Mouse (Mus musculus) left cerebral cortex, postnatal 14 days (tissue): ENCODE data around the gene Chd3. TPM values are rescaled to one million over a fixed set of nuclear protein-coding genes. Genes with fewer than 3 reads are reported as not detected.

Experiments used
- DNase-seq, 2 experiments: peaks; one replicate each; pipeline ENCODE4 v3.0.0; 2021 to 2022; ENCODE audit warnings: low spot score in 2 of 2, mixed read lengths in 1 of 2
- intact Hi-C: fragments of 180-260 bp; cut with DNase I; formaldehyde crosslinking; loops from one replicate; pipeline ENCODE4 v1.15.1; 2025
- long read RNA-seq, 2 experiments: library from polyadenylated mRNA; stranded (forward); transcript quantifications; one replicate each; pipeline ENCODE4 v2.0.0; 2021
- total RNA-seq, 2 experiments: library from RNA; stranded (reverse); gene quantifications; 2 replicates each; pipeline ENCODE4 v1.2.3; 2021

Gene Chd3
- 100 to 1,000 TPM; 531 to 563 TPM for total RNA-seq
- long read RNA-seq, experiment 1, full-length matches to known transcripts: 29 of 170 reads
- long read RNA-seq, experiment 1, partial matches to known transcripts: 74 of 170 reads
- long read RNA-seq, experiment 1, other reads (novel, unspliced or antisense): 67 of 170 reads
- long read RNA-seq, experiment 2, full-length matches to known transcripts: 18 of 131 reads
- long read RNA-seq, experiment 2, partial matches to known transcripts: 71 of 131 reads
- long read RNA-seq, experiment 2, other reads (novel, unspliced or antisense): 42 of 131 reads

DNA sequence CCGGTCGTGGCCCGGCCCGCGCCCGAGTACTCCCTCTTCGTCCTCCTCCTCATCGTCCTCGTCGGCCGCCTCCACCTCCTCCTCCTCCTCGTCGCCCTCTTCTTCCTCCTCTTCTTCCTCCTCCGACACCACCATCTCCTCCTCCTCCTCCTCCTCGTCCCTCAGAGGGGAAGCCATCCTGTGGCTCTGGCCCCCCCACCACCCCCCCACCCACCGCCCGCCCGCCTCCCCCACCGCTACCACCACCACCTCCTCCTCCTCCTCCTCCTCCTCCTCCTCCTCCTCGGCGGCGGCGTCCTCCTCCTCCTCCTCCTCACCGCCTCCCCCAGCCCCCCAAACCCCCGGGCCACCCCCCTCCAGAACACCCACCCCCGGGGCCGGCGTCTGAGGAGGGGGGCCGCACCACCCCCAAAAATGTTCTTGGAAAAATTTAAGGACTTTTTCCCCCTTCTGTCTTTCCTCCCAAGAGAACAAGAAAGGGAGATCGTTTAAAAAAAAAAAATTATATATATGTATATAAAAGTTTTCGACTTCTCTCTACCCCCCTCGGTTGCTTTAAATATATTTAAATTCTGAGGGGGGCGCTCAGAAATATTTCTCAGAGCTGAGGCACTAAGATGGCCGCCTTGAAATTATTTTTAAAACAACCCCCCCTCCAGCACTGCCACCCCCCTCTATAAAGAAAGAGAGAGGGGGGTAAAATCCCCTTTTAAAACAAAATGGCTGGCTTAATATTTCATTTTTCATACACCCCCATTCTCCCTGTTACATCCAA is at the start of gene Chd3:
Gene Chd3 (minus strand): TSS at position 192 of the 775 bp plus-strand sequence.
- intact Hi-C loops: loop anchor here (5.0 kb wide), 2 partner anchors 42 to 247 kb away; partner anchors contain the start of genes 9130213A22Rik, Hes7 and Kcnab3
- DNase-seq: no peak

DNA sequence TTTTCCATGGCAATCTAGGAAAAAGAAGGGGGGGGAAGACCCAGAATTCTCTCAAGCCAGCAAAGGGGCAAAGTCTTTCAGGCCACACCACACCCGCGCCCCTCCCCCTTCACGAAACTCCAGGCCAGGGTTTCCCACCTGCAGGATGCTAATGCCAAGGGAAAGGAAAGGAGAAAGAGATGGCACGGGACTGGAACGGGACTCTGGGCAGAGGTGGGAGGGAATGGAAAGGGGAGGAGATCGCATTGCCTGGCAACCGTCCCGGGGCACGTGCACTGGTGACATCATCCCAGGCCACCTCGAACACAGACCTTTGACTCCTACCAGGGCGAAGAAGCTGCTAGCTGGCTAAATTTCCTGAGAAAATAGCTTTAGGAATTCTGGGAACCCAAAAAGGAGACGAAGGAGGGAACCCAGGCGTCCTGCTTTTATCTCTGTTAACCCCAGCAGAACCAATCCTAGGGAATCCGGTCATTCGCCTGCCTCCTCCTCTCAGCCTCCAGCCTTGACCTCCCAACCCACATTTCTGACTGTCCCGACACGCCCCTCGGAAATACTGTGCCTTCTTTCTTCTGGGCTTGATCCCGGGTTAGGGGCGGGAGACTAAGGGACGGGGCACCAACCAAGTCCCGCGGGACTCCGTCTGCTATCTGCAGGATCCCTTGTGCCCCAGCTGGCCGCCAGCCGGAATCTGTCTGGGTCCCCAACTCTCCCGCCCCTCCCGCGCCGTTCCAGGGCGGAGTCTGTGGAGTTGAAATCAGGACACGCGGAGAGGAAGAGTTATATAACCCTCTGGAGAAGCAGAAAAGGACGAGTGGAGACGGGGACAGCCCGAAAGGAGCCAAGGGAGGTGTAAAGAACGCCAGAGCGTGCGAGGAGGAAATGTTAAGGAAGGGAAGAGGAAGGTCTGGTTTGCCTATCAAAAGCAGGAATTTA is 48.5 kb upstream of the Chd3 start:
- intact Hi-C loops: loop anchor here (5.0 kb wide), 1 partner anchor 320 kb away; the partner anchor contains the start of gene Per1
- peak; percentile 92 to 97 for DNase-seq

DNA sequence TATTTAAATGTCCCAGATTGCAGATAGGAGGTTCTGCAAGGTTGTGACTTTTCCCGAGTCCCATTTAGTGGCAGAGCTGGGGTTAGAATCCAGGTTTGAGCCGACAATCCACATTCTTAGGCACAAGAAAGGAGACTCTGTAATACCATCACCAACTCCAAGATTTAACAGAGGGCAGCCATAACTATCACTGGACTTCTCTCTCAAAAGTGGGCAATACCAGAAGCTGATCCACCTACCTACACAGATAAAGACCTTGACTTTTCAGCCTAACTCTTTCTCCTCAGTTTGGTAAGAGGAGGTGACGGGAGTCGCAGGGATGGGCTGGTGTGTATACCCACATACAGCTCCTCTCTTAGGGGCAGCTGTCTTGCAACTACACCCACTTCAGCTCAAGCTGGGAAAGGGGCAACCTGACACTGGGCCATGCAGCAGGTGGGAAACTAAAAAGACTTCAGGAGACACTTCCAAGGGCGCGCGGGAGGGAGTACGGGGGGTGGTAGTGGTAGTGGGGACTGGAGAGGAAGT is 47.8 kb upstream of the Chd3 start:
- no peak for DNase-seq
- intact Hi-C loops: loop anchor here (5.0 kb wide), 1 partner anchor 320 kb away; the partner anchor contains the start of gene Per1

DNA sequence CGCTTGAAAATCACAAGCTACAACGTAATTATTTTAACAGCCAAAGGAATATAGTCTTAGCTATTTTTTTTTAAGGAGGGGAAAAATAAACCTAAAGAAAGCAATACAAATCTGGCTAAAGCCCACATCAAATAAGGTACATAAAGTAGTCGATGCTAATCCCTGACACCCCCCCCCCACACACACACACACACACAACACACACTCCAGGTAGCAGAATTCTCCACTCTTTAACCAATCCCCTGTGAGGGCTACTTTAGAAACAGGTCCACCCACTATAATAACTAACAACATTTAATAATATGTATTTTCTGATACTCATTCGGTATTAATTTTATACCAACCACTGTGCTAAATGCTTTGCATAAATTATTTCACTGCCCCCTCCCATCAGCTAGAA is 47.3 kb upstream of the Chd3 start:
- intact Hi-C loops: loop anchor here (5.0 kb wide), 1 partner anchor 319 kb away; the partner anchor contains the start of gene Per1
- no peak for DNase-seq

DNA sequence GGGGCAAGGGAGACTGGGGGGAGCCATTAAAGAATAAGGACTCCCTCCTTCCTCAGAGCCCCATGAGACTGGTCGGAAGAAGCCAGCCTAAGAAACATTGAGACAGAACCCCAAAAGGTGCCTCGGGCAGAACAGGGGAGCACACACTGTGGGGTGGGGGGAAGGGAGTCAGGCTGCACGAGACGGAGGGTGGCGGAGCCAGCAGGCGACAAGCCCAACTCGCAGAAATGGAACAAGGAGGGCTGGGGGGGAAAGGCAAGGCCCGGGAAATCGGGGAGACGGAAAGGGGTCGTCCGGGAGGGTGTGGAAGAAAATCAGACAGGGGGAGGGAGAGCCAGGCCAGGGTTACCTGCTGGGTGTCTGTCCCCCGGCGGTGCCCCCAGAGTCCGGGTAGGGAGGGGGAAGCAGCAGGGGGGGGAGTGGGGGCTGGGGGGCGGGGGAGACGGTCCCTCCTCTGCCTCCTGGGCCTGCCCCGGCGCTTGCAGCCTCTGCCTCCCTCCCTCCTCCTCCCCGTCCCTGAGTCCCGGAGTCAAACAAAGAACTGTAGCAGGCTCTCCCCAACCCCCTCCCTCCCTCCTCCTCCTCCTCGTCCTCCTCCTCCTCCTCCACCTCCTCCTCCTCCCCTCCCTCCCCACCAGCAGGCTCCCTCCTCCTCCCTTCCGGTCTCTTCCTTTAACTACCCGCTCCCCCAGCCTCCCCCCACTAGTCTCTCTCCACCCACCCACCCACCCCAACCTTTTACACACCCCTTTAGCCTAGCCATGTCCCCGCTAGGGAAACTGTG is 46.7 kb upstream of the Chd3 start:
- intact Hi-C loops: loop anchor here (5.0 kb wide), 1 partner anchor 319 kb away; the partner anchor contains the start of gene Per1

DNA sequence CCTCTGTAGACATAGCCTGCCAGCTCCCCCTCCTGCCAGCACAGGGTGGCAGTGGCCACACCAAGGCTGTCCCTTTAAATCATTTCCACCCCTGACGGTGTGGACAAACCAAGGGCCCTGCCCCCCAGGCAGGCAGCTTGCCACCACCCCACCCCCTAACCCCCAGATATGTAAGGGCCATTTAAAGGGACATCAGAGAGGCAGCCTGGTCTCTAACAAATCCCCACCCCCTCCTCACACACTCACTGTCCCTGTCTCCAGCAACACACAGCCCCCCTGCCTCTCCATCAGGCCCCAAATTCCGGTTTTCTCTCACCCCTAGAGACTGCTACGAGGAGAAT is 46.1 kb upstream of the Chd3 start:
- peak in 1 of 2 experiments; percentile 74 for DNase-seq

More for the DNA sequence above, 46.7 kb upstream of the Chd3 start:
- peak in 1 of 2 experiments; percentile 66 for DNase-seq

DNA sequence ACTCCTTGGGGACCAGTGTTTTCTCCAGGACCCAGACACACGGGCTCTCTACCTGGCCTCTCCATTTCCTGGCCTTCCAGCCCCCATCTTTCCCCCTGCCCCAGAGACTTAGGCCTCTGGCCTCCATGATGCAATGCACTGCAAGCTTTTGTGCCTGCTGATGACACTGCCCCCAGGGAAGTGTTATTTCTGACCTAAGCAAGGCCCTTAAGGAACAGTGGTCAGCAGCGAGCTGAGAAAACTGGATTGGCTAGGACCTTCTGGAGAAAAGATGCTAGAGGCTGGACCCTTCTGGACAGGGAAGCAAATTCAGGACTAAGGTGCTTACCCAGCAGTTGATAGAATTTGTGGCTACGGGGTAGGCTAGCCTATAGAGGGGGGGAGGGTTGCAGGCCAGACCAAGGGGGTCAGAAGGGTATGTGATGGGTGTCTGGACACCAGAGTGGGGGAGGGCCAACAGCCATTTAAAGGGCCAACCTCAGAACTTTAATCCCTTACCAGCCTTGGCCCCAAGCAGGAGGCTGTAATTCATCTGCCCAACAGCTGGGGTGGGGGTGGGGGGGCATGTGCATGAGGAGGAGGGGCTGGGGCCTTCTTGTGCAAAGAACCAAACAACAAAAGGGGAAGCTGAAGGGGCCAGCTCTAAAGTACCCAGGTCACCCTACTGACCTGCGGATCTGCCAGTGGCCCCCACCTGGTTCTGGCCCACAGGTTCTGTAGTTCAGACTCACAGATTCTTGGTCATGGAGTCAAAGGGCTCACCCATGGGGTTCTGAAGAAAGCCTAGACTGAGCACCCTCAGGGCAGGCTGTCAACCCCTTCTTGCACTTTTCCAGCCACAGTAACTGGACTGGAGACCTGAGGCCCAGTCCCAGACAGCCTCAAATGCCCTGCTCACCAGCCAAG is 45.5 kb upstream of the Chd3 start:
- no peak for DNase-seq
- intact Hi-C loops: loop anchor here (5.0 kb wide), 1 partner anchor 317 kb away; the partner anchor contains the start of gene Per1

More for the DNA sequence above, 46.1 kb upstream of the Chd3 start:
- intact Hi-C loops: loop anchor here (5.0 kb wide), 1 partner anchor 318 kb away; the partner anchor contains the start of gene Per1

DNA sequence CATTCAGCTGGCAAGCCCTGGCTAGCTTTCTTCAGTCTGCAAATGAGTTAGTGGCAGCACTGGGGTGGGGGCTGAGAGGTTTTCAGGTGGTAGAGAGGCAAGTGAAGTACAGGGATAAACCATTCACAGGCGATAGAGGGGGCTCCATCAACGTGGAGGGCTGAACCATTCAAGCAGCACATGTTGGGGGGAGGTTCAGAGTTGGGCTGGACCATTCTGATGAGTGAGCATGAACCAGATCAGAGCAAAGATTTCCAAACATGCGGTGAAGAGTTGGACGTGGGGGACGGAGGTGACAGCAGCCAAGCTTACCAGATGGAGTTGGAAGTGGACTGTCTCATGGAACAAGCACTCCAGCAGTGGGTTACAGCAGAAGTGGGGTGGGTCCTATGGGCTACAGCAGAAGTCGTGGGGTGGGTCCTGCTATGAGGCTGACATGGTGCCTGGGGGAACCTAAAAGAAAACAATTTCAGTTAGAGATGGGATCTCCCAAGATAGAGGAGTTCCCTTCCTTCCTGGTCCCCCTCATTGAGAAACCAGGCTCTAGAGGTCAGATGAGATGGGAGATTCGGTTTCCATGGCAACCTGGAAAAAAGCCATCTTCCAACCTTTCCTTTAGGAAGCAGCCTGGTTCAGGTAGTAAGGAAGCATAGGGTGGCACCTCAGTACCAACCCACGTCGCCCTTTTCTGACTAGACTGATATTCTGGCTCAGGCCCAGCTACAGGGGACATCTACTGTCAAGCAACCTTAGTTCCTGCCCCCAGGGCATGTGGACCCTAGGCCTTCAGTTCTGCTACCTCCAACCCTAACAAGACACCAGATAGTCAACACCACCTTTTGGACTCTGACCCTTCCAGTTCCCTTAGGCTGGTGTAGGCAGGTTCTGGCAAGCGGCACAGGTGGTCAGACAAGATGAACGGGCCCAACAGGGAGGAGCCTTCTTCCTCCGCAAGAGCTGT is 44.3 kb upstream of the Chd3 start, which contains the start of gene Kdm6b:
Gene Kdm6b (minus strand): TSS at position 455 of the 961 bp plus-strand sequence.
- intact Hi-C loops: no loop called here

DNA sequence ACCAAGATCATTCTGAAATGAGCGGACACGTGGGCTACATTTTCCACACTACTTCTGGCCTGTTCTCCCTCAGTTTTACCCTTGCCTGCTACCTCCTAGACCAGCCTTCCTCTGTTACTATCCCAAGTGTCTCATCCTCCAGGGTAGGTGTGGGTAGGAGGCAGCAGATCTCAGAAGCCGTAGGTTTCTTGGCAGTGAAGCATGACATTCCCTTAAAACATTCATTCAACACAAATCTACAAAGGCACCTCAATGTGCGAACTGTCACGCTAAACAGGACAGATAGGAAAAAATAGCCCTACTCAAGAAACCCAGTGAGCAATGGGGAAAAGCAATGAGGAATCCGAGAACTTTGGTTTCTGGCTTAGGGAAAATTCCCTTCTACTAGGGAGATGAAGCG is 43.3 kb upstream of the Chd3 start:
- intact Hi-C loops: no loop called here
- DNase-seq: no peak

More for the DNA sequence above, 44.3 kb upstream of the Chd3 start, which contains the start of gene Kdm6b:
- peak; percentile 71 to 91 for DNase-seq

DNA sequence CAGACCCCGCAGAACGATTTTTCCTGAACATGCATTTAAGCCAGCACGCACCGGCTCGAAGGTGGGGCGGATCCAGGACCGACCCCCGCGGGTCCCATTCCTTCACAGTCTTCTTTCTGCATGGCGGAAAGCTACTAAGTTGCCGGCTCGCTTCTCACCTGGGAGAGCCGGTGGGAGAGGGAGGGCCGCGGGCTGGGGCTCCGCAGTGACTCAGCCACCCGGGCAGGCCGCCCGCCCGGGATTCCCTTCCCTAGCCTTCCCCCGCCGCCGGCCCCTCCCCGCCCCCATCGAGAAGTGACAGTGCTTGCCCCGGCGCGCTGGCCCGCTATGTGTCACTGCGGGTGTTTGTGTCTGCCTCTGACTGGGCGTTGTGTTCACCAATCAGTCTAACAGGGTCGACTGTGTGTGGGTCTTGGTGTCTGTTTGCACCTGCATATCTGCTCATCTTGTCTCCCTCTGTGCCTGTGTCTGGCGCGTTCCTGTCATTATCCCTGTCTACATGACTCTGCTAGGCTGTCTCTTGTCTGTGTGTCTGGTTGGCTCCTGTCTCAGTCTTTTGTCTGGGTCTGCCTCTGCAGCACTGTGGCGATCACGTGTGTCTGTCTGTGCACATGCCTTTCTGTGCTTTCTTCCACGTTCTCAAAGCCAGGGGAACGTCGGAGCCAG is 42.5 kb upstream of the Chd3 start:
- intact Hi-C loops: no loop called here
- DNase-seq: peak; percentile 59 to 80

DNA sequence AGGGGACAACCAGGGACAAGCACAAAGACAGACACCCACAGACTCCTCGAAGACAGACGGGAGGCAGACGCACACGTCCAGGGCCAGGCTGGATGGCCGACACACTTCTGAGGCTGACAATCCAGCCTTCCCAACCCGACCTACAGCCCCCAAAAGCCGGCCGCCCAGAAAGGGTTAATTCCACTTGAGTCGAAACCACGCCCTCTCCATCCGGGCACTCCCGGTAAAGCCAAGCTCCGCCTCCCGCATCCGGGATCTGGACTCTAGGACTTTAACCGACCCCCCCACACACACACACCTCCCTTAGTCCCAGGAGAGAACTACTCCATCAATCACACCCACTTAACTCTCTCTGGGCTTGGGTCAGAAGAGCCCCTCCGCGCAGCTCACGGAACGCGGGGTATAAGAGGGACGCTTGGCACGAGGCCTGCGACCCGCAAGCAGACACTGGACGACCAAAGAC is 41.9 kb upstream of the Chd3 start:
- peak; percentile 95 to 97 for DNase-seq
- intact Hi-C loops: no loop called here

DNA sequence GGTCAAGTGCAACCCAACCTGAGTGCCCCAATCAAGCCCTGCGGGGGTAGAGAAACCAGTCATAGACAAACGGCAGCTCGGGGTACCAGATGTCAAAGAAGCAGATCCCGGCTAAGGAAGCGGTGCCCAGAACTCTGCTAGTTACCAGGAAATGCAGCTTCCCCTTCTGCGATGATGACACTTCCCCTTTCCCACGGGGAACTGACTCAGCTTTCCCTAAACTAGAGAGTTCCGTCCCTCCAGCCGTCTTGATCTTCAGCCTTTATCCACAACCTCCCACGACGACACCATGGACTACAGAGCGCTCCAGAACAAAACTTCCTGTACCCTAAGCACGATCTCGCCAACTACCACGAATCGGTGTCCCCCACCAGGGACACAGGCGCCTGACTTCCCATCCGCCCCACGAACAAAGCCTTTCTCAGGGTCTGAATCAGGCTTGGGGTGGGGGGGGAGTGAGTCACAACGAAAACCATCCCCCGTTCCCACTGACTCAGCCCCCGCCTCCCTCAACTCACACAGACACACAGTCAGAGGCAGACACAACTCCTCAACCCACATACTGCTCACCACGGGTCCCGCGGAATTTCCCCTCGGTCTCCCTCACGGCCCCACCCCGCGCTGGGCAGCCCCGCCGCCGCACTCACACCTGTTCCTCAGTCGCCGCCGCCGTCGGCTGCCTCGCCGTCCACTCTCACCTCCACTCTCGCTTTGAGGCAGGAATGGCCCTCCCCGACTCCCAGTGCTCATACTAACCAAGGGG is 41.3 kb upstream of the Chd3 start:
- peak in 1 of 2 experiments; percentile 80 for DNase-seq
- intact Hi-C loops: no loop called here

DNA sequence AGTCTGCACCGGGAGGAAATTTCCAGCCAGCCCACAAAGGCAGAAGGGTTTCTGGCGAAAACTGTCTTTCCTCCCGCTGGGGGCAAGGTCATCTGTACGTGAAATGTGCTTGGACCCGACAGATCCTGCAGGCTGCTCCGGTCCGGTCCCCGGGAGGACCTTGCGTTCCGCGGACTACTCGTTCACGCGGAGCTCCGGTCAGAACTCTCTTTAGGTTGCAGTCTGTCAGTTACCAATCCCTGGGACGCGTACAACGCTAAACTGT is 40.8 kb upstream of the Chd3 start:
- intact Hi-C loops: no loop called here
- no peak for DNase-seq

DNA sequence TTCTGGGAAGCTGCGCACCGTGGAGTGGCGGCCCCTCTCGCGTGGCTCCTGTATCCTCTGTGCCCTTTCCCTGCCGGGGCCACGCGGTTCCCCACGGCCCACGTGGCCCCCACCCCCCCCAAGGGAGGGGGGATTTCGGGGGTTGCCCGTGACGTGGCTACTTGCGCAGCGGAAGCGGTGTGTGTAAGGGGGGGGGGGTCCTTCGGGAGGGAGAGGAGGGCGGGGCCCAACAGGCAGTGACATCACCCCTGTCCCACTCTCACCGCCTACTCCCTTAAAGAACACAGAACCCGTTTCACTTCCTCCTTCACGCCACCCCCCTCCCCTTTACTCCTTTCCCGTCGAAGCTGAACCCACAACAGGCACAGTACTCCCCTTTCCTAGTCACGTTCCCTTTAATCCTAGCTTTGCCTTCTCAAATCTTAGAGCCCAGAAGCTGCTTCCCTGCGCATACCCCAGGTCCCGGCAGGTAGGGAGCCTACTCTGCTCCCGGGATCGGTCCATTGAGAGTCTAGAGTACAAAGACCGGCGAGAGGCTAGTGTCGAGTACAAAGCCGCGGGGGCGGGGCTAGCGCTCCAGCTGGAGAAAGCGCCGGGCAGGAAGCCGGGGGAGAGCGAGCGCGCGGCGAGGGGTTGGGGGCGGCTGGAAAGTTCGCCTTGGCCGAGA is 40.3 kb upstream of the Chd3 start:
- DNase-seq: peak; percentile 78 to 86
- intact Hi-C loops: no loop called here
